Mouse (Mus musculus) layer of hippocampus, adult 2 months (tissue): ENCODE data around the gene Tsga10. TPM values are rescaled to one million over a fixed set of nuclear protein-coding genes. Genes with fewer than 3 reads are reported as not detected.

Source experiments
- DNase-seq, 2 experiments: peaks; one replicate each; pipeline ENCODE4 v3.0.0; 2022; ENCODE audit warnings: low spot score in 2 of 2
- H3K27ac ChIP-seq: fragments of 200-600 bp; 2 replicates; pipeline ENCODE4 v1.8.1; 2022
- H3K4me3 ChIP-seq: fragments of 200-600 bp; 2 replicates; pipeline ENCODE4 v1.8.1; 2022; ENCODE audit warnings: mild to moderate bottlenecking
- CTCF ChIP-seq: fragments of 200-600 bp; conservative IDR thresholded peaks from 2 replicates; pipeline ENCODE4 v1.8.1; 2022; ENCODE audit warnings: antibody characterized with exemption, mild to moderate bottlenecking, moderate library complexity
- long read RNA-seq, 2 experiments: library from polyadenylated mRNA; stranded (forward); transcript quantifications; one replicate each; pipeline ENCODE4 v2.0.0; 2021; ENCODE audit warnings: borderline mapping rate in 2 of 2
- total RNA-seq, 2 experiments: library from RNA; stranded (reverse); gene quantifications; 2 replicates each; pipeline ENCODE4 v1.2.3; 2021

Tsga10 gene
- 10 to 100 TPM; 24.8 to 28.6 TPM for total RNA-seq
- long read RNA-seq, experiment 1, partial matches to known transcripts = 1 of 10 reads
- long read RNA-seq, experiment 1, other reads (novel, unspliced or antisense) = 3 of 10 reads
- long read RNA-seq, experiment 2, partial matches to known transcripts = 0 of 5 reads
- long read RNA-seq, experiment 2, other reads (novel, unspliced or antisense) = 2 of 5 reads

- TF ChIP-seq CTCF = no peak
- DNase-seq = no peak
- Histone ChIP-seq H3K27ac (peak within 1 kb of the TSS; percentile 98), H3K4me3 (peak within 1 kb of the TSS; percentile 86)
Measured at GRCm38 (mm10) chr1:37866286-37866685, at the start of gene Tsga10. Gene Tsga10, minus strand, starts transcription at chr1:37866429.

GRCm38 (mm10) chr1:37912751-37913150, 46.5 kb upstream of the Tsga10 start:
- no peak for DNase-seq
- TF ChIP-seq CTCF = no peak
- Histone ChIP-seq H3K4me3 (no peak overlapping the region), H3K27ac (no peak overlapping the region)

GRCm38 (mm10) chr1:37903178-37903577, 36.9 kb upstream of the Tsga10 start:
- Histone ChIP-seq H3K4me3 (no peak overlapping the region), H3K27ac (peak overlapping the region; percentile 15; the same call in 1 of the 2 replicates)
- peak; percentile 79 for TF ChIP-seq CTCF
- peak in 1 of 2 experiments; percentile 39 for DNase-seq

GRCm38 (mm10) chr1:37900288-37900687, 34.1 kb upstream of the Tsga10 start:
- DNase-seq = no peak
- no peak overlapping the region for H3K4me3 ChIP-seq
- H3K27ac ChIP-seq = no peak overlapping the region
- no peak for TF ChIP-seq CTCF

GRCm38 (mm10) chr1:37899816-37900215, 33.6 kb upstream of the Tsga10 start:
- Histone ChIP-seq H3K4me3 (no peak overlapping the region), H3K27ac (no peak overlapping the region)
- TF ChIP-seq CTCF = no peak
- DNase-seq = no peak

- no peak overlapping the region for H3K27ac ChIP-seq
- no peak overlapping the region for H3K4me3 ChIP-seq
- TF ChIP-seq CTCF = no peak
- no peak for DNase-seq
Measured at GRCm38 (mm10) chr1:37894606-37895005, 28.4 kb upstream of the Tsga10 start.

GRCm38 (mm10) chr1:37891400-37891799, 25.2 kb upstream of the Tsga10 start:
- Histone ChIP-seq H3K27ac (no peak overlapping the region), H3K4me3 (peak overlapping the region; percentile 74)
- DNase-seq = no peak
- peak; percentile 71 for TF ChIP-seq CTCF

GRCm38 (mm10) chr1:37890025-37890652, 23.9 kb upstream of the Tsga10 start, which contains the start of the genes Mitd1 and Mrpl30:
Gene Mitd1, minus strand, starts transcription at chr1:37890411.
Gene Mrpl30, plus strand, starts transcription at chr1:37890477.
- DNase-seq = peak; percentile 87 to 90
- Histone ChIP-seq H3K27ac (peak within 1 kb of the TSS; percentile 87), H3K4me3 (peak within 1 kb of the TSS; percentile 74)
- TF ChIP-seq CTCF = 0 out of 2 replicates have a peak, but pooled peaks have one; percentile 12

- no peak for DNase-seq
- no peak for TF ChIP-seq CTCF
- peak overlapping the region; percentile 74 for H3K4me3 ChIP-seq
- H3K27ac ChIP-seq = no peak overlapping the region
Measured at GRCm38 (mm10) chr1:37889206-37889605, 23.0 kb upstream of the Tsga10 start.

GRCm38 (mm10) chr1:37884451-37884850, 18.2 kb upstream of the Tsga10 start:
- H3K4me3 ChIP-seq = no peak overlapping the region
- no peak for TF ChIP-seq CTCF
- H3K27ac ChIP-seq = no peak overlapping the region
- DNase-seq = no peak

- no peak overlapping the region for H3K27ac ChIP-seq
- no peak for TF ChIP-seq CTCF
- DNase-seq = no peak
- H3K4me3 ChIP-seq = no peak overlapping the region
Measured at GRCm38 (mm10) chr1:37883411-37883810, 17.2 kb upstream of the Tsga10 start.

- Histone ChIP-seq H3K27ac (no peak overlapping the region), H3K4me3 (no peak overlapping the region)
- DNase-seq = no peak
- no peak for TF ChIP-seq CTCF
Measured at GRCm38 (mm10) chr1:37877736-37878460, 11.7 kb upstream of the Tsga10 start.

- no peak for DNase-seq
- H3K4me3 ChIP-seq = peak overlapping the region; percentile 62; the same call in 1 of the 2 replicates
- no peak for TF ChIP-seq CTCF
Measured at GRCm38 (mm10) chr1:37873157-37873556, 6.9 kb upstream of the Tsga10 start.

More at GRCm38 (mm10) chr1:37873157-37873556, 6.9 kb upstream of the Tsga10 start:
- no peak overlapping the region for H3K27ac ChIP-seq
